Mouse (Mus musculus): Measurements from ENCODE around the gene Sumo3. TPM values are rescaled to one million over a fixed set of nuclear protein-coding genes. Genes with fewer than 3 reads are reported as not detected.
A peak's percentile ranks its signal among the peaks of the same experiment; 100 is the strongest.

Gene Sumo3
- polyA plus RNA-seq, 1 experiment from 2014 or later: 348 TPM

GRCm38 (mm10) chr10:77647461-77647860 is 41.6 kb downstream of the Sumo3 start:
- no peak overlapping the region for H3K4me3 ChIP-seq (ENCODE audit: low read length)
- peaks cover 26% of the 10 kb centered on the region for H3K36me3 ChIP-seq (ENCODE audit: control insufficient read depth, insufficient read depth, low read length)
- H3K27ac ChIP-seq (ENCODE audit: low read length): no peak overlapping the region
- H3K4me1 ChIP-seq (replicated peaks; ENCODE audit: control insufficient read depth, insufficient read depth, low read length): no peaks in the 10 kb centered on the region
- no peak overlapping the region for H3K4me2 ChIP-seq (ENCODE audit: low read depth, low read length)
- no peaks in the 10 kb centered on the region for H3K27me3 ChIP-seq (ENCODE audit: control insufficient read depth, insufficient read depth, low read depth, low read length)
- 61% methylated on average over 1 of the region's 1 CpGs for WGBS
- no peaks in the 10 kb centered on the region for H3K9me3 ChIP-seq (ENCODE audit: control insufficient read depth, low read length)
- H3K9ac ChIP-seq (ENCODE audit: low read length): no peak overlapping the region
- no peak for ATAC-seq (ENCODE audit: low read depth)

- no peaks in the 10 kb centered on the region for H3K4me1 ChIP-seq (replicated peaks; ENCODE audit: control insufficient read depth, insufficient read depth, low read length)
- no peak overlapping the region for H3K4me3 ChIP-seq (ENCODE audit: low read length)
- no peaks in the 10 kb centered on the region for H3K9me3 ChIP-seq (ENCODE audit: control insufficient read depth, low read length)
- no peak overlapping the region for H3K27ac ChIP-seq (ENCODE audit: low read length)
- peaks cover 26% of the 10 kb centered on the region for H3K36me3 ChIP-seq (ENCODE audit: control insufficient read depth, insufficient read depth, low read length)
- no peaks in the 10 kb centered on the region for H3K27me3 ChIP-seq (ENCODE audit: control insufficient read depth, insufficient read depth, low read depth, low read length)
- no peak overlapping the region for H3K4me2 ChIP-seq (ENCODE audit: low read depth, low read length)
- H3K9ac ChIP-seq (ENCODE audit: low read length): no peak overlapping the region
- WGBS: 84% methylated on average over 8 of the region's 8 CpGs
- ATAC-seq (ENCODE audit: low read depth): no peak
Measured at GRCm38 (mm10) chr10:77647901-77648300, 42.0 kb downstream of the Sumo3 start.

DNA sequence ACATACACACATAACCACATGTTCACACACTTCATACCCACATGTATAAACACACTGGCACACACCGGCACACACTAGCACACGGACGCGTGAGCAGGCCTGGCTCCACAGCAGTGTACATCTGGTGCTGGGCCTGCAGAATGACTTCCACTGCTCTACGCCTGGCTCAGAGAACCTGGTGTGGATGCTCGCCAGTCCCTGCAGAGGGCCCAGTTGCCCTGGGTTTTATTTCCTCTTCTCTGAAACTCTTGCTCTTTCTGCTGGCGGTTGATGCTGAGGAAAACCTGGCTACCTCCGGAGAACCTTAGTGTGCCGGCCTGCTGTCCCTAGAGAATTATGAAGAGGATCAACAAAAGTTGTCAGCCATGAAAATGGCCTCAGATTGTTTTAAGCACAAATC is 46.1 kb downstream of the Sumo3 start:
- Histone ChIP-seq H3K4me1 (replicated peaks; ENCODE audit: control insufficient read depth, insufficient read depth, low read length) (no peaks in the 10 kb centered on the region), H3K27ac (ENCODE audit: low read length) (no peak overlapping the region), H3K36me3 (ENCODE audit: control insufficient read depth, insufficient read depth, low read length) (no peaks in the 10 kb centered on the region), H3K9ac (ENCODE audit: low read length) (no peak overlapping the region), H3K4me2 (ENCODE audit: low read depth, low read length) (no peak overlapping the region), H3K4me3 (ENCODE audit: low read length) (no peak overlapping the region), H3K27me3 (ENCODE audit: control insufficient read depth, insufficient read depth, low read depth, low read length) (no peaks in the 10 kb centered on the region), H3K9me3 (ENCODE audit: control insufficient read depth, low read length) (no peaks in the 10 kb centered on the region)
- no peak for ATAC-seq (ENCODE audit: low read depth)
- 82% methylated on average over 9 of the region's 9 CpGs for WGBS

DNA sequence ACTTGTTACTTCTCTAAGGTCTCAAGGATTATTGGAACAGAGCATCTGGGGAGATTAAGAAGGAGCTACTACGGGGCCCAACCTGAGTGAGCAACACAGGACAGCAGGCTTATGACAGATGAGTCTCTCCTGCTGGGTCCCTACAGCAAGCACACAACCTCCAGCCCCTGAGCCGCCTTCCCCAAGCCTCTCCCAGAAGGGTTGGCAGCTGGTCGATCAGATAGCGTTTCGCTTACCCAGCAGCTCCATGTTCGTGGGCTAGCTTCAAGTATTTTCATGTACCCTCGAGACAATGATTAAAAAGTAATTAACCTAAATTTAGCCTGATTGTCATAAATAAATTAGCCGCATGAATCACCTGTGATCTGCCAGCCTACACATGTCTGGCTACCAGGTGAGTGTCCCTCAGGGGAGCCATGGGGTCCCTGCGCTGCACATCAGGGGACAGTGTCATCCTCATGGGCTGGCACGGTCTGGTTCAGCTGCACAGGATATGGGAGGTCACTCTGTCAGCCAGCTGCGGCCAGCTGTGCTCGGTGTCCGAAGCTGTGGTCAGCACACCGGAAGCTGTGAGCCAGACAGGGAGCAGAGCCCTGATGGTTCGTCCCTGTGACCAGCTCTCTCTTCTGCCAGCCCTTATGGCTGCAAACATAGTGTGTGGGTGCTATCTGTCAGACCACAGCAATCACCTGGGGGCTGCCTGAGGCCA is 52.5 kb downstream of the Sumo3 start:
- no peak overlapping the region for H3K4me3 ChIP-seq (ENCODE audit: low read length)
- H3K4me1 ChIP-seq (replicated peaks; ENCODE audit: control insufficient read depth, insufficient read depth, low read length): no peaks in the 10 kb centered on the region
- no peak overlapping the region for H3K9ac ChIP-seq (ENCODE audit: low read length)
- H3K9me3 ChIP-seq (ENCODE audit: control insufficient read depth, low read length): no peaks in the 10 kb centered on the region
- no peak overlapping the region for H3K4me2 ChIP-seq (ENCODE audit: low read depth, low read length)
- ATAC-seq (ENCODE audit: low read depth): peak; percentile 92
- no peak overlapping the region for H3K27ac ChIP-seq (ENCODE audit: low read length)
- H3K36me3 ChIP-seq (ENCODE audit: control insufficient read depth, insufficient read depth, low read length): no peaks in the 10 kb centered on the region
- H3K27me3 ChIP-seq (ENCODE audit: control insufficient read depth, insufficient read depth, low read depth, low read length): no peaks in the 10 kb centered on the region
- 48% methylated on average over 15 of the region's 15 CpGs for WGBS

GRCm38 (mm10) chr10:77663949-77664665 is 58.2 kb downstream of the Sumo3 start:
- H3K36me3 ChIP-seq (ENCODE audit: control insufficient read depth, insufficient read depth, low read length): no peaks in the 10 kb centered on the region
- peaks cover 4% of the 10 kb centered on the region for H3K27me3 ChIP-seq (ENCODE audit: control insufficient read depth, insufficient read depth, low read depth, low read length)
- ATAC-seq (ENCODE audit: low read depth): no peak
- H3K27ac ChIP-seq (ENCODE audit: low read length): no peak overlapping the region
- no peaks in the 10 kb centered on the region for H3K4me1 ChIP-seq (replicated peaks; ENCODE audit: control insufficient read depth, insufficient read depth, low read length)
- H3K9me3 ChIP-seq (ENCODE audit: control insufficient read depth, low read length): no peaks in the 10 kb centered on the region
- H3K4me2 ChIP-seq (ENCODE audit: low read depth, low read length): no peak overlapping the region
- no peak overlapping the region for H3K9ac ChIP-seq (ENCODE audit: low read length)
- H3K4me3 ChIP-seq (ENCODE audit: low read length): no peak overlapping the region
- WGBS: 34% methylated on average over 43 of the region's 43 CpGs

DNA sequence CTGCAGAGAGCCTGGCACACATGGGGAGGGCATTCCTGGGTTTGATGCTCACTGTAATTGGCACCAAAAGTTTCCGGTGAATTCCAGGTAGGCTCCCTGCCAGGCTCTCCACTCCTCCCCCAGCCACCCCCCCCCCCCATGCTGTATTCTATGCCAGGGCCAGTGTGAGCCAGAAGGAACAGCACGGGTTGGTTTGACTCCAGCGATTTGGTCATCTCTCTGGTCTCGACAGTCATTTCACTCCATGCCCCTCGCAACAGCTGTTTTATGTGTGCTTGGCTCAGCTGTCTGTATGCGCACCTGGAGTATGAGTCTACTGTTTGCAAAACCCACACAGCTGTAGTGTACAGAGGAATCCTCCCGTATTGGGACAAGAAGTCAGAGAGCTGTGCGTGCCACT is 60.4 kb downstream of the Sumo3 start:
- H3K4me3 ChIP-seq (ENCODE audit: low read length): no peak overlapping the region
- no peak for ATAC-seq (ENCODE audit: low read depth)

DNA sequence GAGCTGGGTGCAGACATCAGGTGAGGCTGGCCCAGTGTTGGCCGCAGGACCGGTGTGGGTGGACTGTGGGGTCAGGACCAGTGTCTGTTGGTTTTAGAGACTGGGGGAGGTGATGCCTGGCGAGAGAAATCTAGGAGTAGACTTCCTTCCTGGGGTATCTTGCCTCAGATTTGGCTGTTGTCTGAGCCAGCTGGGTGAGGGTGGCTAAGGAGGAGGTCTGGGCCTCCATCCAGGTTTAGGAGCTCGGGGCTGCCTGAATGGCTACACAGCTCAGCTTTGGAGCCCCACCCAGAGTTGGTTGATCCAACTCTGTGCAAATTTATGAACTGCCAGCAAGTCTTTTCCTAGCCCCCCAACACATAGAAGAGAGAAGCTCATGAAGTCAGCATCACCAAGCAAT is 61.5 kb downstream of the Sumo3 start:
- Histone ChIP-seq H3K27me3 (ENCODE audit: control insufficient read depth, insufficient read depth, low read depth, low read length) (peaks cover 4% of the 10 kb centered on the region), H3K27ac (ENCODE audit: low read length) (no peak overlapping the region), H3K4me1 (replicated peaks; ENCODE audit: control insufficient read depth, insufficient read depth, low read length) (no peaks in the 10 kb centered on the region), H3K9me3 (ENCODE audit: control insufficient read depth, low read length) (no peaks in the 10 kb centered on the region), H3K36me3 (ENCODE audit: control insufficient read depth, insufficient read depth, low read length) (no peaks in the 10 kb centered on the region), H3K4me3 (ENCODE audit: low read length) (no peak overlapping the region), H3K9ac (ENCODE audit: low read length) (no peak overlapping the region), H3K4me2 (ENCODE audit: low read depth, low read length) (no peak overlapping the region)
- WGBS: 69% methylated on average over 4 of the region's 4 CpGs
- no peak for ATAC-seq (ENCODE audit: low read depth)

More for the DNA sequence above, 60.4 kb downstream of the Sumo3 start:
- H3K9ac ChIP-seq (ENCODE audit: low read length): no peak overlapping the region
- no peaks in the 10 kb centered on the region for H3K4me1 ChIP-seq (replicated peaks; ENCODE audit: control insufficient read depth, insufficient read depth, low read length)
- peaks cover 4% of the 10 kb centered on the region for H3K27me3 ChIP-seq (ENCODE audit: control insufficient read depth, insufficient read depth, low read depth, low read length)
- no peak overlapping the region for H3K27ac ChIP-seq (ENCODE audit: low read length)
- 55% methylated on average over 8 of the region's 8 CpGs for WGBS
- no peaks in the 10 kb centered on the region for H3K9me3 ChIP-seq (ENCODE audit: control insufficient read depth, low read length)
- H3K4me2 ChIP-seq (ENCODE audit: low read depth, low read length): no peak overlapping the region
- H3K36me3 ChIP-seq (ENCODE audit: control insufficient read depth, insufficient read depth, low read length): no peaks in the 10 kb centered on the region

MicroRNA genes within 50 kb of the gene (microRNA counts, 519-probe panel; counts per million panel counts)
- 1,164 counts per million, percentile 11 among the panel's probes with 10 or more counts for microRNA mmu-miR-1930

Small RNA genes lying within 50 kb of the gene (microRNA-seq; reads per million reads assigned to microRNA genes)
- 5.7 reads per million, percentile 18 among the genes with 10 or more reads in this experiment for gene Mir1930

Other genes with a start within 250 kb of the Sumo3 start
- 34.1 and 36.6 TPM in 2 replicates for gene Adarb1, start 187.8 kb upstream of the Sumo3 start, polyA plus RNA-seq (2015; fragmentation: Nextera tagmentation; extraction: Ambion mirVana)
- gene Fam207a, start 90.3 kb upstream of the Sumo3 start, polyA plus RNA-seq (2015; fragmentation: Nextera tagmentation; extraction: Ambion mirVana): 30.9 and 32.0 TPM in 2 replicates
- gene Itgb2, start 75.8 kb upstream of the Sumo3 start, polyA plus RNA-seq (2015; fragmentation: Nextera tagmentation; extraction: Ambion mirVana): 5.3 and 7.5 TPM in 2 replicates
- gene Pttg1ip, start 24.4 kb upstream of the Sumo3 start, polyA plus RNA-seq (2015; fragmentation: Nextera tagmentation; extraction: Ambion mirVana): 127 and 138 TPM in 2 replicates
- gene Gm49325, start 100 bp downstream of the Sumo3 start, polyA plus RNA-seq (2015; fragmentation: Nextera tagmentation; extraction: Ambion mirVana): 2.0 and 2.4 TPM in 2 replicates
- gene Ube2g2, start 16.2 kb downstream of the Sumo3 start, polyA plus RNA-seq (2015; fragmentation: Nextera tagmentation; extraction: Ambion mirVana): 66.6 and 69.5 TPM in 2 replicates
- 0.25 and 0.38 TPM in 2 replicates for gene Tspear, start 80.5 kb downstream of the Sumo3 start, polyA plus RNA-seq (2015; fragmentation: Nextera tagmentation; extraction: Ambion mirVana)
- gene Gm19402, start 84.7 kb downstream of the Sumo3 start, polyA plus RNA-seq (2015; fragmentation: Nextera tagmentation; extraction: Ambion mirVana): not detected in 2 replicates
- gene Gm9508, start 91.1 kb downstream of the Sumo3 start, polyA plus RNA-seq (2015; fragmentation: Nextera tagmentation; extraction: Ambion mirVana): not detected in 2 replicates
- gene Gm10272, start 100.5 kb downstream of the Sumo3 start, polyA plus RNA-seq (2015; fragmentation: Nextera tagmentation; extraction: Ambion mirVana): not detected in 2 replicates
- not detected in 2 replicates for gene Gm10024, start 105.4 kb downstream of the Sumo3 start, polyA plus RNA-seq (2015; fragmentation: Nextera tagmentation; extraction: Ambion mirVana)
- gene Gm10142, start 109.7 kb downstream of the Sumo3 start, polyA plus RNA-seq (2015; fragmentation: Nextera tagmentation; extraction: Ambion mirVana): not detected in 2 replicates
- gene Krtap12-1, start 114.5 kb downstream of the Sumo3 start, polyA plus RNA-seq (2015; fragmentation: Nextera tagmentation; extraction: Ambion mirVana): not detected in 2 replicates
- gene Gm10100, start 120.4 kb downstream of the Sumo3 start, polyA plus RNA-seq (2015; fragmentation: Nextera tagmentation; extraction: Ambion mirVana): not detected in 2 replicates
- gene Gm18596, start 136.5 kb downstream of the Sumo3 start, polyA plus RNA-seq (2015; fragmentation: Nextera tagmentation; extraction: Ambion mirVana): not detected in 2 replicates
- gene Gm9736, start 145.3 kb downstream of the Sumo3 start, polyA plus RNA-seq (2015; fragmentation: Nextera tagmentation; extraction: Ambion mirVana): not detected in 2 replicates
- gene Gm3233, start 153.6 kb downstream of the Sumo3 start, polyA plus RNA-seq (2015; fragmentation: Nextera tagmentation; extraction: Ambion mirVana): not detected in 2 replicates
- not detected in 2 replicates for gene Gm3238, start 165.2 kb downstream of the Sumo3 start, polyA plus RNA-seq (2015; fragmentation: Nextera tagmentation; extraction: Ambion mirVana)
- not detected in 2 replicates for gene Gm7138, start 170.8 kb downstream of the Sumo3 start, polyA plus RNA-seq (2015; fragmentation: Nextera tagmentation; extraction: Ambion mirVana)
- gene Gm3250, start 176.4 kb downstream of the Sumo3 start, polyA plus RNA-seq (2015; fragmentation: Nextera tagmentation; extraction: Ambion mirVana): not detected in 2 replicates
- not detected in 2 replicates for gene Gm7137, start 182.1 kb downstream of the Sumo3 start, polyA plus RNA-seq (2015; fragmentation: Nextera tagmentation; extraction: Ambion mirVana)
- gene Gm9639, start 189.0 kb downstream of the Sumo3 start, polyA plus RNA-seq (2015; fragmentation: Nextera tagmentation; extraction: Ambion mirVana): not detected in 2 replicates
- not detected in 2 replicates for gene Gm19668, start 193.0 kb downstream of the Sumo3 start, polyA plus RNA-seq (2015; fragmentation: Nextera tagmentation; extraction: Ambion mirVana)
- not detected in 2 replicates for gene Gm9507, start 205.7 kb downstream of the Sumo3 start, polyA plus RNA-seq (2015; fragmentation: Nextera tagmentation; extraction: Ambion mirVana)
- gene Gm2696, start 208.6 kb downstream of the Sumo3 start, polyA plus RNA-seq (2015; fragmentation: Nextera tagmentation; extraction: Ambion mirVana): not detected in 2 replicates
- gene Krtap10-4, start 221.0 kb downstream of the Sumo3 start, polyA plus RNA-seq (2015; fragmentation: Nextera tagmentation; extraction: Ambion mirVana): not detected in 2 replicates
- gene Krtap10-10, start 229.8 kb downstream of the Sumo3 start, polyA plus RNA-seq (2015; fragmentation: Nextera tagmentation; extraction: Ambion mirVana): not detected in 2 replicates
- gene Gm36176, start 240.7 kb downstream of the Sumo3 start, polyA plus RNA-seq (2015; fragmentation: Nextera tagmentation; extraction: Ambion mirVana): not detected in 2 replicates
- gene Gm10318, start 246.8 kb downstream of the Sumo3 start, polyA plus RNA-seq (2015; fragmentation: Nextera tagmentation; extraction: Ambion mirVana): not detected in 2 replicates